Mouse (Mus musculus) inflammation-experienced regulatory T-cells, adult 16 weeks (primary cell): Measurements from ENCODE around the gene Itgb4. TPM values are rescaled to one million over a fixed set of nuclear protein-coding genes. Genes with fewer than 3 reads are reported as not detected.

Source experiments
- polyA plus RNA-seq: library from polyadenylated mRNA; unstranded; fragments of 100-300 nt; shearing (Covaris generic); gene quantifications from one replicate; pipeline ENCODE4 v1.2.1, GENCODE M21; 2017

The Itgb4 gene
- polyA plus RNA-seq, result not detected

DNA sequence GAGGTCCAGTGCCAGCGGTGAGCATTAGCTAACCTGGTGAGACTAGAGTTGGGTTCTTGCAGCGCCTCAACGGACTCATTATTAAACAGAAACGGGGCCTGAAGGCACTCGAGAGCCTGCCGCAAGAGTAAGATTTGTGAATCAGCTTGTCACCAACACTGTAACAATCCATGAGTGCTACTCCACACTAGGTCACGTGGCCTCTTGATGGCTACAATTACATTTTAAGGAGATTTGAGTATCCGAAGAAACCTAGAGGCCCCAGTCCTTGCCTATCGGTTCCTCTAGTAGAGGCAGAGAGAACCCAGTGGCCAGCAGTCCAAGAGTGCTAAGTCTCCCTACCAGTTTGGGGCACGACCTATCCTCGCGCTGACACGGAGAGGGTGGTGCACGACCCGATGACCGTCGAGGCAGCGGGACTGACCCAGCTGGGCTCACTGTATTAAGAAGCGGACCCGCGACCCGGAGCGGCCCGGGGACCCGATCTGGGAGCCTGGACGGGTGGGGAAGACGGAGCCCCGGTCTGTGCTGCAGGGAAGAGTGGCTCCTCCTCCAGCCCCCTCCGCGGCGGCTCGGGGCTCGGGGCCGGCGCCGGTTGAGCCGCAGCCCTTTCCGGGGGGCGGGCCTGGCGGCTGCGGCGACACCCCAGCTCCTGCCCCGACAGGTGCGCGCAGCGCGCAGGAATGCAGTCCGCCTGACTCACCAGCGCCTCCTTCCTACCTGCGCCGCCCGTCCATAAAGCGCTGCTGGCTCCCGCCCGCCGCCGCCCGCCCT is at the start of gene Itgb4:
TSS of gene Itgb4 (plus strand) at position 401 of the 774 bp plus-strand sequence.

DNA sequence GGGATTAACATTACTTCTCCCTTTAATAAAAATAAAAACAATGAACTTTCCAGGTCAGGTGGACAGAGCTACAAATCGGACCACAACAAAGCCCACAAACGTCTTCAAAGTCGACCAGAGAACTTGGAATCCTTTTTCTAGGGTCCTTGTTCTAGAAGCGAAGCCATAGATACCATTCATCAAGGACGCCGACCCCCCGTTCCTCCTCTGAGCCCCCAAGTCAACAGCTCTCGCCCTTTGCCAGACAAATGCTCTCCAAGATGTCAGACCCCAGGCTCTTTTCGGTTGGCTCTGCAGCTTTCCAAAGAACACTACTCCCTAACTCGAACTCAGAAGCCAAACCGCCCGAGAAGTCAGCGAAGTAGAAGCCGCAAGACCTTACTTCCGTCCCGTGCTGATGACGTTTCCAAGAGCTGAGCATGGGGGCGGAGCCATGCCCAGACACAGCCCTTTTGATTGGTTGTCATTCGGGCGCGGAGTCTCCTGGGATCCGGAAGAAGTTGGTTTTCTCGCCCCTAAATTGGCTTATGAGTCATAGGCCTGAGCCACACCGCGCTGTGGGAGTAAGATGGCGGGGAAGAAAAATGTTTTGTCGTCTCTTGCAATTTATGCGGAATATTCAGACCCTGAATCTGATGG is 41.3 kb upstream of the Itgb4 start, which contains the start of the genes Sap30bp and Recql5:
TSS of gene Sap30bp (plus strand) at position 175 of the 639 bp plus-strand sequence.
TSS of gene Recql5 (minus strand) at position 370 of the 639 bp plus-strand sequence.

DNA sequence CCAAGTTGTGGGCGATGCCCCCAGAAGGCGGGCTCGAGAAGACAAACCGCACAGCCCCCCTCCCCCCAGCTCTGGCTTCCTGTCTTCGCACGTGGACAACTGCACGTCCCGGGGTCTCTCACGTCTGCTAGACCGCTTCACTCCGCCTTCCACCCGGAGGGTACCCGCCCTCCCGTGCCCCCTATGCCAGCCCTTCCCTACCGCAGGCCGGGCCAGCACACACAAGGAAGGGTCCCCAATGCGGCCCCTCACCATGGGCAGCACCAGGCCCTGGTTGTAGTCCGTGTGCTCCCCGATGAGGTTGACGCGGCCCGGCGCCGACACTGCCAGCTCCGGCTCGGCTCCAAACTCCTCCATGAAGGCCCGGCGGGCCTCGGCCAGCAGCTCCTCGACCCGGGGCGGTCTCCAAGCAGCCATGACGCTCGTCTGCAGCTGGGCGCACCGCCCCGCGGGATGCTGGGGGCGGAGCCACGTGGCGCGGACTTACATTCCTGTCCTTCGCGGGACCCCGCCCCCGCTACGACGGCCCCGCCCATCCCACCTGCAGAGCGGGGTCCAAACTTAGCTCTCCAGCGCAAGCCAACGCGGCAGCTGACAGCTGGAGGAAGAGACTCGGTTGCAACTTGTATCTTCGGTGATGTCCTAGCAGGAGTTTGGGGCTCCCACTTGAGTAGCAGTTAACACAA is 37.9 kb downstream of the Itgb4 start, which contains the start of gene Galk1:
TSS of gene Galk1 (minus strand) at position 458 of the 686 bp plus-strand sequence.

DNA sequence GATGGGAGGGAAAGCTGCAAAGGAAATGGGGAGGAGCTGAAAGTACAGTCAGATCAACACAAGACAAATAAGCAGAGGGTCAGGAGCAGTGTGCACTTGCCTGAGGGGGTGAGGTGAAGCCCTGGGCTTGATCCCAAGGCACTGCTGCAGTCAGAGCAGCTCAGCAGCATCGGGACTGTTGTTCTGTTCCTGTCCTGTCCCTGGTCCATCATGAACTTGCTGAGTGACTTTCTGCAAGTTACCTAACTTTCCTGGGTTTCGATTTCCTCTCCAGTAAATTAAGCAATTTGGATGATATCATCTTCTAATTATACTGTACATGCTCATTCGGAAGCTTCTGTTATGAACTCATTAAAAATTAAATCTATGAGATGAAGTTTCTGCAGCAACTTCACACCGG is 53.2 kb downstream of the Itgb4 start, which contains the start of gene H3f3b:
TSS of gene H3f3b (minus strand) at position 207 of the 400 bp plus-strand sequence.

DNA sequence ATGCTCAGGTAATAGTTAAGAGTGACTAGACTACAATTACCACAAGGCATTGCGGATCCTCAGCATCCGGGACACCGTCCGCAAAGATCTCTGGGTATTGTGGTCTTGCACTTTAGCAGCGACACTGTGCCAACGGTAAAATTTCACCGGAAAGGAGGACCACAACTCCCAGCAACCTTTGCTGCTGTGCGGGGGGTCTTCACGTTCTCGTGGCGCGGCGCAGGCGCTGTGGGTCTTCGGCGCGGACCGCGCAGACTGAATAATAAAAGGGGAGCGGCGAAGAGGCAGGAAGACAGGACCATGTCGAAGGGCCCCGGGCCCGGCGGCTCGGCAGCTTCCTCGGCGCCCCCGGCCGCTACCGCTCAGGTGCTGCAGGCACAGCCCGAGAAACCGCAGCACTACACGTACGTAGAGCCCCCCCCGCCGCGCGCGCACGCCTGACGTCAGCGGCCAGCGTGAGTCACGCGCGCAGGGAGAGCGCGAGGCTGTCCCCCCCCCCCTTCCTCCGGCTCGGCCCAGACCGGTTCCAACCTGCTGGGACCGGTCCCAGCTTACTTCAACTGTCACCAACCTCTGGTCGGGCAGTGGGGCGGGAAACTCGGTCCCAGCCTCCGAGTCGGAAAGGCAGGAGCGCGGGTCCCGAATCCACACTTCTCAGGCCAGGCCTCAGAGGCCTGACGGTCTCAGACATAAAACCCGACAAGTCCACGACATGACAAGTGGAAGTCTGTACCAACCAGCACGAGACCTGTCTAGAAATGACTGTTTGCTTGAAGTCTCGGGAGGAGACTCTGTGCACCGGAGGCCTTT is 55.8 kb downstream of the Itgb4 start, which contains the start of gene Unk:
TSS of gene Unk (plus strand) at position 235 of the 810 bp plus-strand sequence.

Other genes starting within 250 kb of the Itgb4 start
- gene Tmem94, start 209.3 kb upstream of the Itgb4 start, polyA plus RNA-seq, result 42.6 TPM
- gene Caskin2, start 161.1 kb upstream of the Itgb4 start, polyA plus RNA-seq, result 4.2 TPM
- 25.6 TPM for gene Tsen54, start 160.0 kb upstream of the Itgb4 start, polyA plus RNA-seq
- gene Llgl2, start 150.7 kb upstream of the Itgb4 start, polyA plus RNA-seq, result 39.3 TPM
- not detected for gene Myo15b, start 116.3 kb upstream of the Itgb4 start, polyA plus RNA-seq
- 0.37 TPM for gene Smim5, start 74.7 kb upstream of the Itgb4 start, polyA plus RNA-seq
- 1.3 TPM for gene Smim6, start 62.7 kb upstream of the Itgb4 start, polyA plus RNA-seq
- gene Sap30bp, start 41.4 kb upstream of the Itgb4 start, polyA plus RNA-seq, result 43.4 TPM
- gene Recql5, start 41.2 kb upstream of the Itgb4 start, polyA plus RNA-seq, result 27.8 TPM
- 40.4 TPM for gene Galk1, start 38.0 kb downstream of the Itgb4 start, polyA plus RNA-seq
- gene H3f3b, start 53.3 kb downstream of the Itgb4 start, polyA plus RNA-seq, result 1,346 TPM
- 56.5 TPM for gene Unk, start 55.6 kb downstream of the Itgb4 start, polyA plus RNA-seq
- 202 TPM for gene Unc13d, start 103.3 kb downstream of the Itgb4 start, polyA plus RNA-seq
- gene Wbp2, start 112.3 kb downstream of the Itgb4 start, polyA plus RNA-seq, result 214 TPM
- 0.32 TPM for gene Trim47, start 152.5 kb downstream of the Itgb4 start, polyA plus RNA-seq
- gene Trim65, start 156.4 kb downstream of the Itgb4 start, polyA plus RNA-seq, result 9.8 TPM
- gene Mrpl38, start 164.2 kb downstream of the Itgb4 start, polyA plus RNA-seq, result 91.0 TPM
- gene Fbf1, start 193.5 kb downstream of the Itgb4 start, polyA plus RNA-seq, result 10.1 TPM
- 62.6 TPM for gene Ten1, start 224.1 kb downstream of the Itgb4 start, polyA plus RNA-seq
- 24.7 TPM for gene Acox1, start 224.3 kb downstream of the Itgb4 start, polyA plus RNA-seq